Mouse (Mus musculus): ENCODE measurements at regions not wholly inside any gene's neighbourhood (a gene's known extent, or its start where the extent isn't known, plus 50 kb on each side); places are given as distances from the start of the nearest gene placed in this dataset.

DNA sequence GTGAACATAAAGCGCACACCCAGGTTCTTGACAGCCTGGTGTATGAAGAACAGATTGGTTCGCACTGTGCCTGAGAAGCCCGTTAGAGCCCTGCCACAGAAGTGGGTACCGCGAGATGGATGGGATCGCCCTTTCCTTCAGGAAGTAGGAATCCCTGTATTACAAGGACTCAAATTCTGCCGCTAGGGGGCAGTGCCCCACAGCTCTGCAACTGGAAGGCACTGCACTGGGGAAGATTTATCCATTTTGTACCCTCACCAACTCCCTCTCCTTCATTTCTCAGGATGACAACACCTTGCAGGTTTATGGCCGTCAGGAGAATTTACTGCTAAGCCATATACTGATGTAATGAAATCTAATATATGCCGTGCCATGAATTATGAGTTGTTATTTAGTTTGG, 1094.1 kb upstream of the 2610301B20Rik start:
- H3K4me3 ChIP-seq: no peak overlapping the region
- no peak overlapping the region for H3K27ac ChIP-seq
- DNase-seq (ENCODE audit: extremely low spot score in 1 of 2, low spot score in 2 of 2): peak; percentile 57 to 71
- intact Hi-C loops (cut with DNase I): no loop called here
- peak; percentile 91 for TF ChIP-seq CTCF (IDR thresholded peaks at IDR 0.05)

DNA sequence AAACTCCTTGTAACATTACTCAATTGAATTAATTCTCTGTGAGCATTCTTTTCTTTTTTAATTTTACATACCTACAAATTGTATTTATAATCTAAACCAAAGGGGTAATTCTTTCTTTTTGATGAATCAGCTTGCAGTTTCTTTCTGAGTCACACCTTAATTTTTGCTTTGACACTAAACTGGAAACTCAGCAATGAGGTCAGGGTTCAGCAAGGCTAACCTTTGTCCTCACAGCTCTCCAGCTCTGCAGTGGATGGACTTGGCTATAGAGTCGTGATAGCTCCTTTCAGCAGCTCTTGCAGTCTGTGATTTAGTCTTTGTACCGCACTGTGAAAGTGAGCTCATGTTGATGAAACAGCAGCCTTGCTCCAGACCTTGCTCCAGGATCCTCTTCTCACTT, 1093.0 kb upstream of the 2610301B20Rik start:
- Histone ChIP-seq H3K4me3 (no peak overlapping the region), H3K27ac (no peak overlapping the region)
- TF ChIP-seq CTCF (IDR thresholded peaks at IDR 0.05): no peak
- intact Hi-C loops (cut with DNase I): no loop called here
- no peak for DNase-seq (ENCODE audit: extremely low spot score in 1 of 2, low spot score in 2 of 2)

DNA sequence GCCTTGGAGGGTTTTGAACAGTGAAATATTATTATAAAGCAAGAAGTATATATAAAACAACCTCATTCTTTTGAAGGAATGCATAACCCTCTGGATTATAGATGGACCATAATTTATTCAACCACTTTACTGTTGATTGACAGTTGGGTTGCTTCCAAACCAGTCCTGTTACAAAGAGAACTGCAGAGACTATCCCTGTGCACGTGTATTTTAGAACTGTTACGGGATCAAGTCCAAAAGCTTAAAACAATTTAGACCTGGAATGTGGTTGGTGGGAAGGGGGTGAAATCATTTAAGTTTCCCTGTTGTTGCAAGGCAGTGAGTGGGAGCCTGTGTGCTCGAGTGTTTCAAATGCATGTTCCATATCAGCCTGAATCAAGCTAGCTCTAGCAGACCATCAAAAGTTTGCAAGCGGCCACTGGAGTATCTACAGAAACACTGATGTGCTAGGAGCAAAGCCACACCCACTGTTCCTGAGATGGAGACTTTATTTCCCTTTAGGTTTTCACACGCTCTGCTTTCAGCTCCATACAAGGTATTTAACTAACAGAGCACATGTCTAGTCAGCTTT, 1086.4 kb upstream of the 2610301B20Rik start:
- H3K27ac ChIP-seq: no peak overlapping the region
- H3K4me3 ChIP-seq: no peak overlapping the region
- no peak for DNase-seq (ENCODE audit: extremely low spot score in 1 of 2, low spot score in 2 of 2)
- intact Hi-C loops (cut with DNase I): no loop called here
- no peak for TF ChIP-seq CTCF (IDR thresholded peaks at IDR 0.05)

DNA sequence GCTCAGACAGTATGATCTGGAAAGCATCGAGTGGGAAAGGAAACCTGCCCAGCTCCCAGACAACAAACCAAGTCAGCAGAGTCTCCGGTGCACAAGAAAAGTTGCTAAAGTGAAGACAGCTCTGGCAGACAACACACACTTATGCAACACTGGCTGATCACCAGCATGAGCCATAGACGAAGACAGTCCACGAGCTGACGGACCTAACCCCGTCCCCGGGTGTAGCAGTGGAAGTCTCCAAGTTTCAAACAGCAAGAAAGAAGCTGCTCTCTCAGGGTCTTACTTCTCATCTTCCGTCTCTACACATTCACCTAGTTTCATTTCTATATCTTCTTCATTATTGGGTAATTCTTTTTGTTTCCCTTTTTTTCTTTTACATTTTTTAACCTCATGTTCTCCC, 1083.8 kb upstream of the 2610301B20Rik start:
- TF ChIP-seq CTCF (IDR thresholded peaks at IDR 0.05): no peak
- no peak overlapping the region for H3K4me3 ChIP-seq
- DNase-seq (ENCODE audit: extremely low spot score in 1 of 2, low spot score in 2 of 2): no peak
- no peak overlapping the region for H3K27ac ChIP-seq
- intact Hi-C loops (cut with DNase I): no loop called here
